Mouse (Mus musculus) stomach, postnatal 0 days (tissue): ENCODE measurements around the gene Adgrd1. TPM values are rescaled to one million over a fixed set of nuclear protein-coding genes. Genes with fewer than 3 reads are reported as not detected.
A peak's percentile ranks its signal among the peaks of the same experiment; 100 is the strongest.

Experiments used
- ATAC-seq: fragments of 200-750 bp; cut with Nextera tagmentation; 2 replicates; pipeline ENCODE4 v1.8.0; 2017; ENCODE audit not compliant: low FRiP score, low TSS enrichment
- DNase-seq: peaks from one replicate; pipeline ENCODE4 v3.0.0-alpha.2; 2016; ENCODE audit warnings: low spot score
- H3K27ac ChIP-seq: fragments of 300-500 bp; sonication (generic); replicated peaks from 2 replicates; pipeline ENCODE4 v1.5.1; 2014; ENCODE audit warnings: mild to moderate bottlenecking, control low read depth
- H3K27me3 ChIP-seq: fragments of 300-500 bp; sonication (generic); 2 replicates; pipeline ENCODE4 v1.6.1; 2014; ENCODE audit warnings: low read length; ENCODE audit not compliant: control insufficient read depth, insufficient read depth
- H3K36me3 ChIP-seq: fragments of 300-500 bp; sonication (generic); 2 replicates; pipeline ENCODE4 v1.6.1; 2014; ENCODE audit warnings: low read length, mixed read lengths; ENCODE audit not compliant: control insufficient read depth, insufficient read depth
- H3K4me1 ChIP-seq: fragments of 300-500 bp; sonication (generic); replicated peaks from 2 replicates; pipeline ENCODE4 v1.6.1; 2014; ENCODE audit warnings: antibody characterized with exemption; ENCODE audit not compliant: control insufficient read depth, insufficient read depth
- H3K4me2 ChIP-seq: fragments of 300-500 bp; sonication (generic); replicated peaks from 2 replicates; pipeline ENCODE4 v1.6.1; 2014; ENCODE audit warnings: low read depth, mild to moderate bottlenecking, control low read depth, moderate library complexity
- H3K4me3 ChIP-seq: fragments of 300-500 bp; sonication (generic); 2 replicates; pipeline ENCODE4 v1.5.1; 2014; ENCODE audit warnings: low read depth, low read length, control low read depth
- H3K9ac ChIP-seq: fragments of 300-500 bp; sonication (generic); 2 replicates; pipeline ENCODE4 v1.6.1; 2014; ENCODE audit warnings: mild to moderate bottlenecking, low read length, control low read depth, mixed read lengths
- H3K9me3 ChIP-seq: fragments of 300-500 bp; sonication (generic); 2 replicates; pipeline ENCODE4 v1.6.1; 2016; ENCODE audit warnings: low read length; ENCODE audit not compliant: control insufficient read depth
- CTCF ChIP-seq: IDR thresholded peaks from 2 replicates; pipeline ENCODE4 v1.5.1; 2016; ENCODE audit warnings: antibody characterized with exemption, low read depth, mild to moderate bottlenecking, moderate library complexity
- EP300 ChIP-seq: optimal IDR thresholded peaks from 2 replicates; pipeline ENCODE3; 2016; ENCODE audit warnings: antibody characterized with exemption
- WGBS: fragments of 180-500 bp; shearing (Covaris S2); extraction: QIAGEN DNeasy Blood & Tissue Kit; methylation state at CpG from one replicate; pipeline ENCODE4 v1.1.7; 2014; 5-methylcytosine and 5-hydroxymethylcytosine counted together
- polyA plus RNA-seq: library from polyadenylated mRNA; unstranded; fragments of >200 nt; fragmentation: Nextera tagmentation; extraction: Ambion mirVana; gene quantifications from 2 replicates; pipeline ENCODE4 v1.2.1, GENCODE M21; 2015

Adgrd1 gene
- polyA plus RNA-seq, 1 experiment from 2014 or later = 3.7 TPM

GRCm38 (mm10) chr5:129177697-129178511 is 81.4 kb downstream of the Adgrd1 start:
- no peak overlapping the region for H3K4me3 ChIP-seq
- WGBS = 46% methylated on average over 14 of the region's 14 CpGs

GRCm38 (mm10) chr5:129179356-129179755 is 82.8 kb downstream of the Adgrd1 start:
- WGBS = 85% methylated on average over 6 of the region's 6 CpGs
- no peaks in the 10 kb centered on the region for H3K36me3 ChIP-seq
- no peak overlapping the region for H3K9ac ChIP-seq
- TF ChIP-seq CTCF (no peak), EP300 (no peak)
- H3K27me3 ChIP-seq = no peaks in the 10 kb centered on the region
- H3K4me2 ChIP-seq = no peak overlapping the region
- DNase-seq = no peak
- no peak overlapping the region for H3K27ac ChIP-seq
- no peaks in the 10 kb centered on the region for H3K4me1 ChIP-seq
- no peak overlapping the region for H3K4me3 ChIP-seq
- no peaks in the 10 kb centered on the region for H3K9me3 ChIP-seq
- ATAC-seq = no peak

More at GRCm38 (mm10) chr5:129177697-129178511, 81.4 kb downstream of the Adgrd1 start:
- Histone ChIP-seq H3K36me3 (no peaks in the 10 kb centered on the region), H3K27ac (no peak overlapping the region), H3K9ac (no peak overlapping the region), H3K4me2 (0 out of 2 replicates have a peak overlapping the region, but pooled peaks have one; percentile 9), H3K4me1 (no peaks in the 10 kb centered on the region), H3K27me3 (no peaks in the 10 kb centered on the region), H3K9me3 (no peaks in the 10 kb centered on the region)
- peak; percentile 86 for DNase-seq
- TF ChIP-seq CTCF (peak; percentile 97), EP300 (no peak)
- ATAC-seq = peak; percentile 80

GRCm38 (mm10) chr5:129179995-129180714 is 83.6 kb downstream of the Adgrd1 start:
- 76% methylated on average over 17 of the region's 17 CpGs for WGBS
- ATAC-seq (no peak), DNase-seq (no peak)
- H3K36me3 ChIP-seq = no peaks in the 10 kb centered on the region
- H3K4me1 ChIP-seq = no peaks in the 10 kb centered on the region
- no peaks in the 10 kb centered on the region for H3K27me3 ChIP-seq
- H3K9me3 ChIP-seq = no peaks in the 10 kb centered on the region
- no peak overlapping the region for H3K4me2 ChIP-seq
- H3K27ac ChIP-seq = no peak overlapping the region
- TF ChIP-seq EP300 (no peak), CTCF (no peak)
- no peak overlapping the region for H3K9ac ChIP-seq
- no peak overlapping the region for H3K4me3 ChIP-seq

GRCm38 (mm10) chr5:129180715-129181228 is 84.2 kb downstream of the Adgrd1 start:
- no peak for TF ChIP-seq CTCF
- TF ChIP-seq EP300 = no peak
- no peak overlapping the region for H3K4me3 ChIP-seq
- H3K9ac ChIP-seq = no peak overlapping the region
- no peaks in the 10 kb centered on the region for H3K36me3 ChIP-seq
- 69% methylated on average over 13 of the region's 13 CpGs for WGBS
- no peak for DNase-seq
- no peak overlapping the region for H3K27ac ChIP-seq
- no peak overlapping the region for H3K4me2 ChIP-seq
- ATAC-seq = no peak
- no peaks in the 10 kb centered on the region for H3K4me1 ChIP-seq
- no peaks in the 10 kb centered on the region for H3K9me3 ChIP-seq
- no peaks in the 10 kb centered on the region for H3K27me3 ChIP-seq

- TF ChIP-seq CTCF = no peak
- TF ChIP-seq EP300 = no peak
Observed at GRCm38 (mm10) chr5:129181450-129181849, 84.9 kb downstream of the Adgrd1 start.

More at GRCm38 (mm10) chr5:129181450-129181849, 84.9 kb downstream of the Adgrd1 start:
- Histone ChIP-seq H3K9me3 (no peaks in the 10 kb centered on the region), H3K9ac (no peak overlapping the region), H3K4me3 (no peak overlapping the region), H3K36me3 (no peaks in the 10 kb centered on the region), H3K4me1 (no peaks in the 10 kb centered on the region), H3K27me3 (no peaks in the 10 kb centered on the region), H3K27ac (no peak overlapping the region), H3K4me2 (no peak overlapping the region)
- DNase-seq = no peak
- 61% methylated on average over 5 of the region's 5 CpGs for WGBS
- no peak for ATAC-seq
